Mouse (Mus musculus) embryonic facial prominence, embryonic 15.5 days (tissue): ENCODE measurements around the gene Btbd35f27. TPM values are rescaled to one million over a fixed set of nuclear protein-coding genes. Genes with fewer than 3 reads are reported as not detected.
"Not testable (repeated sequence)": the region's sequence is repeated elsewhere in the genome, so short reads cannot be mapped to it uniquely, and the experiment has no call there.

Experiments
- ATAC-seq: fragments of 200-750 bp; cut with Nextera tagmentation; 2 replicates; pipeline ENCODE4 v1.8.0; 2017; ENCODE audit warnings: low read depth, moderate TSS enrichment; ENCODE audit not compliant: insufficient number of reproducible peaks, low FRiP score, low TSS enrichment
- H3K27ac ChIP-seq: fragments of 300-500 bp; sonication (generic); replicated peaks from 2 replicates; pipeline ENCODE4 v1.5.1; 2015; ENCODE audit warnings: mild to moderate bottlenecking, inconsistent platforms
- H3K27me3 ChIP-seq: fragments of 300-500 bp; sonication (generic); 2 replicates; pipeline ENCODE4 v1.6.1; 2015; ENCODE audit warnings: inconsistent platforms
- H3K36me3 ChIP-seq: fragments of 300-500 bp; sonication (generic); 2 replicates; pipeline ENCODE4 v1.6.1; 2015; ENCODE audit warnings: mild to moderate bottlenecking, inconsistent platforms
- H3K4me1 ChIP-seq: fragments of 300-500 bp; sonication (generic); 2 replicates; pipeline ENCODE4 v1.6.1; 2015; ENCODE audit warnings: inconsistent platforms
- H3K4me2 ChIP-seq: fragments of 300-500 bp; sonication (generic); replicated peaks from 2 replicates; pipeline ENCODE4 v1.6.1; 2015; ENCODE audit warnings: mild to moderate bottlenecking, inconsistent platforms
- H3K4me3 ChIP-seq: fragments of 300-500 bp; sonication (generic); replicated peaks from 2 replicates; pipeline ENCODE4 v1.5.1; 2015; ENCODE audit warnings: mild to moderate bottlenecking, inconsistent platforms
- H3K9ac ChIP-seq: fragments of 300-500 bp; sonication (generic); 2 replicates; pipeline ENCODE4 v1.6.1; 2015; ENCODE audit warnings: inconsistent platforms
- H3K9me3 ChIP-seq: fragments of 300-500 bp; sonication (generic); replicated peaks from 2 replicates; pipeline ENCODE4 v1.6.1; 2016; ENCODE audit warnings: inconsistent platforms
- WGBS: fragments of 180-500 bp; shearing (Covaris S2); methylation state at CpG from one replicate; pipeline ENCODE4 v1.1.7; 2015; 5-methylcytosine and 5-hydroxymethylcytosine counted together
- polyA plus RNA-seq: library from polyadenylated mRNA; unstranded; fragments of >200 nt; fragmentation: Nextera tagmentation; extraction: Ambion mirVana; gene quantifications from 2 replicates; pipeline ENCODE4 v1.2.1, GENCODE M21; 2015

The Btbd35f27 gene
- polyA plus RNA-seq = not detected in 2 replicates

DNA sequence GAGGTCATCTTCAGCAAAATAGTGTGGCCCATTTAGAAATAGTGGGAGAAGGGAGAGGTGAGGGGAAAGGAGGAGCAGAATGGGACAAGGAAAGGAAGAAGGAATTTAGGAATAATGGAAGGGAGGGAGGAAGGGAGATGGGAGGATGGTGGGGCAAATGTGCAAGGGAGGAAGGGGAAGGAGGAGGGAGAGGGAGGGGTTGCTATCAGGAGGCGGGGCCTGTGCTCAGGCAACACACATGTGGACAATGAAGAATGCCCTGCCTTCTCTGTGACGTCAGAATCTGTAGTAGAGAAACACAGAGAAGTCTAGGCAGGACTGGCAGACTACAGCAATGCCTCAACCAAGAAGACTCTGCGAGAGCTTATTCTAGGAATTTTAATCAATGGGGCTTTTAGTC is at the start of gene Btbd35f27:
TSS of gene Btbd35f27 (plus strand) at position 301 of the 400 bp plus-strand sequence.
- not testable (repeated sequence) for H3K4me2 ChIP-seq, H3K36me3 ChIP-seq, H3K9ac ChIP-seq, H3K4me1 ChIP-seq, ATAC-seq, H3K9me3 ChIP-seq, H3K4me3 ChIP-seq, H3K27me3 ChIP-seq, H3K27ac ChIP-seq
- WGBS = 79% methylated on average over 2 of the region's 3 CpGs

Other genes with a start within 250 kb of the Btbd35f27 start
- gene Btbd35f4, start 151.6 kb upstream of the Btbd35f27 start, polyA plus RNA-seq = not detected in 2 replicates